Mouse (Mus musculus) left cerebral cortex, adult 9 months (tissue): ENCODE measurements at regions not wholly inside any gene's neighbourhood (a gene's known extent, or its start where the extent isn't known, plus 50 kb on each side); places are given as distances from the start of the nearest gene placed in this dataset.

Experiments
- DNase-seq, 2 experiments: peaks; one replicate each; pipeline ENCODE4 v3.0.0; 2022; ENCODE audit warnings: low spot score in 2 of 2

GRCm38 (mm10) chr19:22047657-22048056 is 91.2 kb upstream of the Trpm3 start:
- DNase-seq: no peak

- no peak for DNase-seq
Observed at GRCm38 (mm10) chr19:22066302-22066701, 72.5 kb upstream of the Trpm3 start.

GRCm38 (mm10) chr19:22070246-22071030 is 68.4 kb upstream of the Trpm3 start:
- DNase-seq: no peak

- DNase-seq: no peak
Observed at GRCm38 (mm10) chr19:22071701-22072100, 67.1 kb upstream of the Trpm3 start.

GRCm38 (mm10) chr19:22074042-22074441 is 64.8 kb upstream of the Trpm3 start:
- no peak for DNase-seq

- peak in 1 of 2 experiments; percentile 4 for DNase-seq
Observed at GRCm38 (mm10) chr19:22081448-22081847, 57.4 kb upstream of the Trpm3 start.
